Mouse (Mus musculus) liver, embryonic 14 days (tissue): ENCODE data around the gene Slc1a3. TPM values are rescaled to one million over a fixed set of nuclear protein-coding genes. Genes with fewer than 3 reads are reported as not detected.

Experiments
- polyA plus RNA-seq: library from polyadenylated mRNA; depleted of rRNA; stranded (reverse); fragments of >200 nt; gene quantifications from 2 replicates; pipeline ENCODE4 v1.2.3, GENCODE M21; 2012; rRNA removed

Gene Slc1a3
- 0.36 and 0.40 TPM in 2 replicates for polyA plus RNA-seq

GRCm38 (mm10) chr15:8710146-8711006, at the start of gene Slc1a3:
Gene Slc1a3, minus strand, starts transcription at chr15:8710764.

Other genes starting within 250 kb of the Slc1a3 start
- gene Gm2310, start 190.8 kb downstream of the Slc1a3 start, polyA plus RNA-seq = not detected in 2 replicates